Mouse (Mus musculus): ENCODE data around the gene Ift57. TPM values are rescaled to one million over a fixed set of nuclear protein-coding genes. Genes with fewer than 3 reads are reported as not detected.

Ift57 gene
- polyA plus RNA-seq, 1 experiment from 2014 or later, result 41.5 TPM

DNA sequence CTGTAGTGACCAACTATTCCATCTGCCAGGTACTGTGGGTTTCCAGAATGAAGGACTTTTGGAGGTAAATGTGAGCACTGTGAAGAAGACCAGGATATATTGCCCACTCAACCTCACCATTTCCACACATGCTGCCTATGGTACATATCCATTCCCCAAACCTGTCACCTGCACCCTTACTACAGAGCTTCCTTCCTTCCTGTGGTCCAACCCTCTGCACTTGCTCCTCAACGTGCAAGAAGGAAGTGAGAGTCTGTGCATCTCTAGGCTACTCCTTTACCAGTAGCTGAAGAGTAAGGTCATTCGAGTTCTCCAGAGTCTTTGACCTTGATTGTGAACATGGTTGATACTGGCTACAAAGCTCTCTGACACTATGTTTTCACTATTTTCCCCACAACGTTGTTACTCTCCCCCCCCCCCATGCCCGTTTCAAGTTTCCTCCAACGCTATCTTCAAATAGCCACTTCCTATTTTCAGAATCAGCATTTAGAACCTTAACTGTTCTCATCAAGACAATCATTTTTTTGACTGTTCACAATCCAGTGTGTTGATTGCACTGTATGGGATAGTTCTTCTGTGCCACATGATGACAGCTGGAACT lies 82.6 kb downstream of the Ift57 start:
- no peaks in the 10 kb centered on the region for H3K27me3 ChIP-seq
- H3K9me3 ChIP-seq (replicated peaks), result no peaks in the 10 kb centered on the region
- no peaks in the 10 kb centered on the region for H3K4me1 ChIP-seq
- no peak overlapping the region for H3K9ac ChIP-seq
- H3K36me3 ChIP-seq, result no peaks in the 10 kb centered on the region
- no peak overlapping the region for H3K4me3 ChIP-seq
- no peak for ATAC-seq (ENCODE audit: low FRiP score)
- no peak overlapping the region for H3K4me2 ChIP-seq (replicated peaks)
- WGBS, result 84% methylated on average over 5 of the region's 5 CpGs
- H3K27ac ChIP-seq, result no peak overlapping the region

DNA sequence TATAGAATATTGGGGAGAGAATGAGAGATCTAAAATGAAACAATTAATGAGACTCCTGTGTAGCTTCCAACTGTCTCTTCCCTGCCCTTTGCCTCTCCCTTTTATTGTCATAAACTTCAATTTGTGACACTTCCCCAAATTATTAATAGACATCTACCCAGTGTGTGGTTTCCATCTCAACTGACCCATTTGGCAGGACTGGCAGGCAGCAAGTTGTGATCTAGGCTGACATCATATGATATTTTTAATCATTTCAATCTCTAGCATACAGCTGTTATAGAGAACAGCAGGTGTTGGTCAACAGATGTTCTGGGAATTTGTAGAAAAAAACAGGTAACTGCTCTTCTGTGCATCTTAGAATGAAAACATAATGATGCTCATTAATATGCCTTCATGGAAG lies 84.3 kb downstream of the Ift57 start:
- Histone ChIP-seq H3K4me1 (no peaks in the 10 kb centered on the region), H3K27ac (no peak overlapping the region), H3K27me3 (no peaks in the 10 kb centered on the region), H3K4me2 (replicated peaks) (no peak overlapping the region), H3K36me3 (no peaks in the 10 kb centered on the region), H3K4me3 (no peak overlapping the region), H3K9me3 (replicated peaks) (no peaks in the 10 kb centered on the region), H3K9ac (no peak overlapping the region)
- no peak for ATAC-seq (ENCODE audit: low FRiP score)

DNA sequence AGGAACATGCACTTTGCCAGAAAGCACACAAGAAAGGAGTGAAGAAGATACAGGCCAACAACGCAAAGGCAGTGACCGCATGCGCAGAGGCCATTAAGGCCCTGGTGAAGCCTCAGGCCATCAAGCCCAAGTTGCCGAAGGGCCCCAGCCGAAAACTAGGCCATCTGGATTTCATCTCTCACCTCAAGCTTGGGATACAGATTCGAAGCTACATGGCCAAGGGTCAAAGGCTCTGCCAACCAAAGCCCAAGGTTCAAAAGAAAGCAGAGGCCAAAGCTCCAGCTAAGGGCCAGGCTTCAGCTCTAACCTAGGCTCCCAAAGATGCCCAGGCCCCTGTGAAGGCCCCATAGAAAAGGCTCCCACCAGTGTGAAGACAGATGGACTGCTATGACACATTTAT lies 87.1 kb downstream of the Ift57 start:
- Histone ChIP-seq H3K4me1 (no peaks in the 10 kb centered on the region), H3K27ac (no peak overlapping the region), H3K4me2 (replicated peaks) (no peak overlapping the region), H3K27me3 (no peaks in the 10 kb centered on the region), H3K36me3 (no peaks in the 10 kb centered on the region), H3K9me3 (replicated peaks) (no peaks in the 10 kb centered on the region), H3K4me3 (no peak overlapping the region), H3K9ac (no peak overlapping the region)
- 90% methylated on average over 6 of the region's 6 CpGs for WGBS
- no peak for ATAC-seq (ENCODE audit: low FRiP score)

DNA sequence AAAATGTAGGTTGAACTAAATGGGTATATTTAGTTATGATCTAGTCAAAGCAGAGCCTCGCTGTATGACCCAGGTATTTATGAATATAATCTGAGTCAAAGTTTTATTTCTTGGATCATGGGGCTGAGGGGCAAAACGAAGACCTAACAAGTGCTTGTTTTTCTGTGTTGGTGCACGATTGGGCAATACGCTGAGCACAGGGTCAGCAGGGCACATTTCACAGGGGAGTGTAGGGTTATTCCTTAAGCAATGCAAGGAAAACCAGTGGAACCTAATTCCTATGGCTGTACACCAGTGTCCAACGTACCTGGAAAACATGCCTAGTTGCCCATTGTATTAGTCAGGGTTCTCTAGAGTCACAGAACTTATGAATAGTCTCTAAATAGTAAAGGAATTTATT lies 88.7 kb downstream of the Ift57 start:
- Histone ChIP-seq H3K4me3 (no peak overlapping the region), H3K4me2 (replicated peaks) (no peak overlapping the region), H3K4me1 (no peaks in the 10 kb centered on the region), H3K36me3 (no peaks in the 10 kb centered on the region), H3K9ac (no peak overlapping the region), H3K9me3 (replicated peaks) (no peaks in the 10 kb centered on the region), H3K27me3 (no peaks in the 10 kb centered on the region), H3K27ac (no peak overlapping the region)
- 95% methylated on average over 5 of the region's 5 CpGs for WGBS
- no peak for ATAC-seq (ENCODE audit: low FRiP score)

GRCm38 (mm10) chr16:49790575-49791465 lies 91.8 kb downstream of the Ift57 start:
- WGBS, result 78% methylated on average over 9 of the region's 9 CpGs
- no peak overlapping the region for H3K9ac ChIP-seq
- no peak overlapping the region for H3K4me2 ChIP-seq (replicated peaks)
- no peaks in the 10 kb centered on the region for H3K36me3 ChIP-seq
- no peak overlapping the region for H3K27ac ChIP-seq
- H3K27me3 ChIP-seq, result no peaks in the 10 kb centered on the region
- H3K9me3 ChIP-seq (replicated peaks), result no peaks in the 10 kb centered on the region
- ATAC-seq (ENCODE audit: low FRiP score), result peak; percentile 54; the same call in 1 of the 2 replicates
- no peak overlapping the region for H3K4me3 ChIP-seq
- H3K4me1 ChIP-seq, result no peaks in the 10 kb centered on the region

GRCm38 (mm10) chr16:49792446-49792878 lies 93.4 kb downstream of the Ift57 start:
- 86% methylated on average over 9 of the region's 9 CpGs for WGBS
- Histone ChIP-seq H3K27ac (no peak overlapping the region), H3K4me2 (replicated peaks) (no peak overlapping the region), H3K9ac (no peak overlapping the region), H3K27me3 (no peaks in the 10 kb centered on the region), H3K9me3 (replicated peaks) (no peaks in the 10 kb centered on the region), H3K36me3 (no peaks in the 10 kb centered on the region), H3K4me3 (no peak overlapping the region), H3K4me1 (no peaks in the 10 kb centered on the region)
- no peak for ATAC-seq (ENCODE audit: low FRiP score)

- Histone ChIP-seq H3K27ac (no peak overlapping the region), H3K9me3 (replicated peaks) (no peaks in the 10 kb centered on the region), H3K4me3 (no peak overlapping the region), H3K4me2 (replicated peaks) (no peak overlapping the region), H3K9ac (no peak overlapping the region), H3K4me1 (no peaks in the 10 kb centered on the region), H3K27me3 (no peaks in the 10 kb centered on the region), H3K36me3 (no peaks in the 10 kb centered on the region)
- 88% methylated on average over 9 of the region's 9 CpGs for WGBS
- ATAC-seq (ENCODE audit: low FRiP score), result no peak
These were observed 94.6 kb downstream of the Ift57 start for GRCm38 (mm10) chr16:49793596-49793995.

DNA sequence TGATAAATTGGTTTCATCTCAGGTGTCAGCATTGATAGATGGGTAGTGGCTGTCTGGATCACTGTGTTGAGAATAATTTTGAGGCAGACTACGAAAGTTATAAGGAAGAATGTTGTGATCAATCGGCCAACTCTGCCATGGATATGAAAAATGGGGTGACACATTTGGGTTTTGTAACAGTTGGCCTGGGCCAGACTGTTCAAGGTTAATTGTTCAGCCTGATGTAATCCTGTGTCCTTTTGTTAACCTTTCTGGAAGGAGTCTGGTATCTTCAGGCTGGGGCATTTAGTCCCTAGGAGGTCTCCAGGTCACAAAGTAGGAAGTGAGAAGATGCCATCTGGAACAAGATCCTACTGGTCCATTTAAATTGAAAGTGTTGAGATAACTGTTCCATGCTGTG lies 97.2 kb downstream of the Ift57 start:
- ATAC-seq (ENCODE audit: low FRiP score), result no peak
- Histone ChIP-seq H3K9me3 (replicated peaks) (no peaks in the 10 kb centered on the region), H3K27ac (no peak overlapping the region), H3K36me3 (no peaks in the 10 kb centered on the region), H3K27me3 (no peaks in the 10 kb centered on the region), H3K4me1 (peaks cover 9% of the 10 kb centered on the region; the same call in 1 of the 2 replicates), H3K4me2 (replicated peaks) (no peak overlapping the region), H3K4me3 (no peak overlapping the region), H3K9ac (no peak overlapping the region)
- WGBS, result 80% methylated on average over 2 of the region's 2 CpGs

DNA sequence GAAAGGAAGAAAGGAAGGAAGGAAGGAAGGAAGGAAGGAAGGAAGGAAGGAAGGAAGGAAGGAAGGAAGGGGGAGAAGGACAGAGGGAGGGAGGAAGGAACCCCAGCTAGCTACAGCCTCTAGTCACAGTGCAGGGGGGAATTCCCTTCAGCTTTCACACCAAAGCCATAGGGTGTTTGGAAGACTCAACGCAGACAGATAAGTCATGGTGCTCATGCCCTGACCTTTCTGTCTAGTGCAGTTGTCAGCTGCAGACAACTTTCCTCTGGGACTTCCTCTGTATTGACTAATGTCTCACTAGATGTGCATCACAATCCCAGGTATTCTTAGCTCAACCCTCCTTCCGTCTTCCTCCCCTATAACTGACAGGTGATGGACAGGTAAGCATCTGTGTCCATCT lies 97.9 kb downstream of the Ift57 start:
- Histone ChIP-seq H3K36me3 (no peaks in the 10 kb centered on the region), H3K4me2 (replicated peaks) (no peak overlapping the region), H3K9me3 (replicated peaks) (no peaks in the 10 kb centered on the region), H3K9ac (no peak overlapping the region), H3K4me1 (peaks cover 11% of the 10 kb centered on the region; the same call in 1 of the 2 replicates), H3K27ac (no peak overlapping the region), H3K4me3 (no peak overlapping the region), H3K27me3 (no peaks in the 10 kb centered on the region)
- ATAC-seq (ENCODE audit: low FRiP score), result no peak
- 87% methylated on average over 2 of the region's 2 CpGs for WGBS

DNA sequence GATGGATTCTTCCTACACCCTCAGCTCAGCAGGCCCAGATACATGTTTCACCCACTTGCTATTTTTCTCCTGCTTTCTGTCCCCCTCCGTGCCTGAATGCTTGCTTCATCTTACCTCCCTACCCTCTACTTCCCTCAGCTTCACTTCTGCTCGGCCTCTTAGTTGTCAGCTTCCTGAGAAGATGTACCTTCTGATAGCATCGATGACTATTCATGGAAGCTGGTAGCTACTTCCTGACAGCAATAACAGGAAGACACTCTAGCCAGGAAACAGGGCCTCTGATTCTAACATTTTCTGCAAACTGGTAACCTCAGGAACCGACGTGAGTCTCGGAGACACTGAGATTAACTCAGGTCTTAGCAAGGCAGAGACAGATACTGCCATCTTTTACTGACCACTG lies 99.8 kb downstream of the Ift57 start:
- H3K27me3 ChIP-seq, result no peaks in the 10 kb centered on the region
- H3K4me3 ChIP-seq, result no peak overlapping the region
- peaks cover 16% of the 10 kb centered on the region for H3K4me1 ChIP-seq
- H3K36me3 ChIP-seq, result no peaks in the 10 kb centered on the region
- no peak overlapping the region for H3K4me2 ChIP-seq (replicated peaks)
- no peak for ATAC-seq (ENCODE audit: low FRiP score)
- no peaks in the 10 kb centered on the region for H3K9me3 ChIP-seq (replicated peaks)
- no peak overlapping the region for H3K9ac ChIP-seq
- no peak overlapping the region for H3K27ac ChIP-seq
- WGBS, result 89% methylated on average over 6 of the region's 6 CpGs

DNA sequence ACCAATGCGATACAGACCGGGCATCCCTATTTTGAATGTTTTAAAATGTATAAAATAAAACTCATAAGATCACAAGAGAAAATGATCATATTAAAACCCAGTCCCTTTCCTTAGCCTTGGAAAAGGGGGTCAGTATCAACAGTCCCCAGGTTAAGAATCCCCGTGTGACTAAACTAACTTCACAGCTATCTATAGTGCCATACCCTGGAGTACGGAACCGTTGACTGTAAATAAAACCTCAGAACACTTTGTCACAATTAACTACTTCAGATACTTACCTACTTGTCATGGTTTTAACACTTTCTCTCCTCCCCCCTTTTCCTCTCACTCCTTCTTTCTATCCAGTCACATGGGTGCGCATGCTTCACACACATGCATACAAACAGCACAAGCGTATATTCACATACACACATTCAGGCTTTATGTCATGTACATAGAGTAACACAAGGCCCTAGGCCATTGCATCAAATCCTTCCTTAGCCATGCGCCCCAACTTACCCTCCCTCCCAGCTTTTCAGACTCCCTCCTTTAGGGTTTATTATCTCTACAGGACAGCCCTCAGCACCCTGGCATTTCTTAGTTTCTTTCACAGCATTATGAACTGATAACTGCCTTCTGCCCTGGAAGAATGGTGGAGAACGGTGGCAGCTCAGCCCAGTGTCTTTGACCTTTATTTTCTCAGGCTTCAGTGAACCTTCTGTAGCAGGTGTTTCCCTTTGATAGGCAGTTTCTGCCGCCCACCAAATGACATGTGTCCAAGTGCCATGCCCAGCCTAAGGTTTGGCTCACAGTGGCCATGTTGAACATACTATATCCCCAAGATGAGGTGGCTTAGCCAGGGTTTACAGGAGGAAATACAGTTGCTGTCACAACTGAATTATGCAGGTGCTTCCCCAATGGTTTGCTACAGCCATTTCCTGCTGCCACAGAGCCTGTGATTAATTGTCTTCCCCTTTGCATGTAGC lies 100.8 kb downstream of the Ift57 start, which contains the start of gene Cd47:
TSS of gene Cd47 (plus strand) at position 937 of the 965 bp plus-strand sequence.
- H3K36me3 ChIP-seq, result no peaks in the 10 kb centered on the region
- H3K4me1 ChIP-seq, result peaks cover 24% of the 10 kb centered on the region
- H3K4me2 ChIP-seq (replicated peaks), result no peak within 1 kb of the TSS
- 85% methylated on average over 10 of the region's 10 CpGs for WGBS
- no peak within 1 kb of the TSS for H3K27ac ChIP-seq
- H3K27me3 ChIP-seq, result no peaks in the 10 kb centered on the region
- H3K9me3 ChIP-seq (replicated peaks), result no peaks in the 10 kb centered on the region
- no peak within 1 kb of the TSS for H3K4me3 ChIP-seq
- no peak within 1 kb of the TSS for H3K9ac ChIP-seq
- ATAC-seq (ENCODE audit: low FRiP score), result no peak

DNA sequence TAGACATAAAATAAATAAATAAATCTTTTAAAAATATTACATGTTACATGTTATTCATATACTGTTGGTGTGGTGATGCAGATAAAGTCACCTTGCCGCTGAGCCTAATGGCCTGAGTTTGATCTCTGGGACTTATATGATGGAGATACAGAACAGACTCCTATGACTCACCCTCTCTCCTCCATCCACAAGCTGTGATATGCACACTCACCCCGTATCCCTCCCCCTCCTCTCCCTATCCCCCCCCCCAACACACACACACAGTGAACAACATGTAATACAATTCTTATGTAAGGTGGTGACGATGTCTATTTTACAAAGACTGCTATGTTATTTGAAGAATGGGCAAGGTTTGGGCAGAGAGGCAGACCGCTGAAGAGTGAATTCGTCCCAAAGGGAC lies 102.0 kb downstream of the Ift57 start:
- Histone ChIP-seq H3K36me3 (no peaks in the 10 kb centered on the region), H3K4me3 (no peak overlapping the region), H3K4me1 (peaks cover 24% of the 10 kb centered on the region), H3K9me3 (replicated peaks) (no peaks in the 10 kb centered on the region), H3K27ac (no peak overlapping the region), H3K9ac (no peak overlapping the region), H3K27me3 (no peaks in the 10 kb centered on the region), H3K4me2 (replicated peaks) (no peak overlapping the region)
- WGBS, result 82% methylated on average over 5 of the region's 5 CpGs
- ATAC-seq (ENCODE audit: low FRiP score), result no peak

Measured in hindbrain, embryonic 12.5 days (tissue).